Mouse (Mus musculus) embryonic facial prominence, embryonic 11.5 days (tissue): Measurements from ENCODE around the gene Ets2. TPM values are rescaled to one million over a fixed set of nuclear protein-coding genes. Genes with fewer than 3 reads are reported as not detected.
A peak's percentile ranks its signal among the peaks of the same experiment; 100 is the strongest.

Experiments used
- ATAC-seq: fragments of 200-750 bp; cut with Nextera tagmentation; replicated peaks from 2 replicates; pipeline ENCODE4 v1.8.0; 2017; ENCODE audit warnings: low read depth; ENCODE audit not compliant: insufficient number of reproducible peaks, low FRiP score, low TSS enrichment
- DNase-seq: peaks from one replicate; pipeline ENCODE4 v3.0.0-alpha.2; 2015; ENCODE audit warnings: low spot score
- H3K27ac ChIP-seq: fragments of 300-500 bp; sonication (generic); replicated peaks from 2 replicates; pipeline ENCODE4 v1.5.1; 2014; ENCODE audit warnings: mild to moderate bottlenecking, low read depth, low read length, control low read depth
- H3K27me3 ChIP-seq: fragments of 300-500 bp; sonication (generic); 2 replicates; pipeline ENCODE4 v1.6.1; 2014; ENCODE audit warnings: mild to moderate bottlenecking, low read length, moderate library complexity, mixed read lengths; ENCODE audit not compliant: control insufficient read depth, insufficient read depth
- H3K36me3 ChIP-seq: fragments of 300-500 bp; sonication (generic); replicated peaks from 2 replicates; pipeline ENCODE4 v1.6.1; 2014; ENCODE audit warnings: low read depth, mild to moderate bottlenecking, low read length, moderate library complexity, mixed read lengths; ENCODE audit not compliant: control insufficient read depth, insufficient read depth
- H3K4me1 ChIP-seq: fragments of 300-500 bp; sonication (generic); 2 replicates; pipeline ENCODE4 v1.6.1; 2014; ENCODE audit warnings: low read length, mixed read lengths; ENCODE audit not compliant: control insufficient read depth, insufficient read depth
- H3K4me2 ChIP-seq: fragments of 300-500 bp; sonication (generic); 2 replicates; pipeline ENCODE4 v1.6.1; 2014; ENCODE audit warnings: low read depth, mild to moderate bottlenecking, control low read depth, low read length, moderate library complexity
- H3K4me3 ChIP-seq: fragments of 300-500 bp; sonication (generic); 2 replicates; pipeline ENCODE4 v1.5.1; 2014; ENCODE audit warnings: low read depth, low read length, control low read depth
- H3K9ac ChIP-seq: fragments of 300-500 bp; sonication (generic); replicated peaks from 2 replicates; pipeline ENCODE4 v1.6.1; 2014; ENCODE audit warnings: mild to moderate bottlenecking, control low read depth, low read length
- H3K9me3 ChIP-seq: fragments of 300-500 bp; sonication (generic); replicated peaks from 2 replicates; pipeline ENCODE4 v1.6.1; 2016; ENCODE audit warnings: mild to moderate bottlenecking, low read length, inconsistent platforms, mixed read lengths; ENCODE audit not compliant: control insufficient read depth
- WGBS: fragments of 180-500 bp; shearing (Covaris S2); extraction: QIAGEN DNeasy Blood & Tissue Kit; methylation state at CpG from one replicate; pipeline ENCODE4 v1.1.7; 2014; 5-methylcytosine and 5-hydroxymethylcytosine counted together
- polyA plus RNA-seq: library from polyadenylated mRNA; unstranded; fragments of >200 nt; fragmentation: Nextera tagmentation; extraction: Ambion mirVana; gene quantifications from 2 replicates; pipeline ENCODE4 v1.2.1, GENCODE M21; 2014

Gene Ets2
- polyA plus RNA-seq, 1 experiment from 2014 or later, result 35.4 TPM

DNA sequence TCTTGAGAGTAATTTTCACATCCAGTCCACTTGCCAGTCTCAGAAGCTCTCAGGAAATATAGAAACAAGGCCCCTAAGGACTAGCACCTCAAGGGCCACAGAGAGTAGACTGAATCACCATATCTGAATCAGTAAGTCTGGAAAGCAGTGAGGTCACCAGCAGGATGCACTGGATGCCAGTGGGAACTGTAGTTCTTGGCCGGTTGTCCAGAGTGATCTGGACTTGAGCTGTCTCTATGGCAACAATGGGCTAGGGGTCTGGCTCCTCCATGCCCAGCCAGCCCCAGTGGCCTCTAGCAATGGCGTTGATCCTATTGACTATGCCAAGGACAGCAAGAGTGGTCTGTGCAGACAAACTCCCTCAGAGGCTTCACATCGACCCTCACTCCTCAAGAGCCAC is 64.3 kb downstream of the Ets2 start:
- no peak for DNase-seq
- no peak for ATAC-seq
- Histone ChIP-seq H3K27ac (no peak overlapping the region), H3K4me2 (no peak overlapping the region), H3K4me3 (no peak overlapping the region), H3K4me1 (no peaks in the 10 kb centered on the region), H3K36me3 (no peaks in the 10 kb centered on the region), H3K27me3 (no peaks in the 10 kb centered on the region), H3K9ac (no peak overlapping the region), H3K9me3 (no peaks in the 10 kb centered on the region)
- WGBS, result 84% methylated on average over 3 of the region's 3 CpGs

DNA sequence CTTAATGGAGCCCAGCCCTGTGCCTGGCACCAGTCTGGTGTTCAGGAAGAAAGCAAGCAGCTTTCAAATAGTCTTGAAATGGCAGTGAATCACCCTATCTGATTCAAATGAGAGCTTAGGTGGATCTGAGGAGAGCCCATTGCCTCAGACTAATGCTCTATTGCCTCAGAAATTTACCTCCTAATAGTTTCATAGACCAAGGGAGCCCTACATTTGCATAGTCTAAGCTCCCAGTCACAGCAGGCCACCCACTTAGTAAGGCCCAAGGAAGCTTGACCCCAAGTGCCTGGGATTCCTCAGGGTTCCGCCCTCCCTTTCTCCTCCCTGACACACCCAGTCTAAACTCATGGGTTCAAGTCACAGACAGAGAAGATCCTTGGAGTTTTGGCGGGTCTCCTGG is 65.4 kb downstream of the Ets2 start:
- no peaks in the 10 kb centered on the region for H3K27me3 ChIP-seq
- DNase-seq, result no peak
- 74% methylated on average over 2 of the region's 2 CpGs for WGBS

DNA sequence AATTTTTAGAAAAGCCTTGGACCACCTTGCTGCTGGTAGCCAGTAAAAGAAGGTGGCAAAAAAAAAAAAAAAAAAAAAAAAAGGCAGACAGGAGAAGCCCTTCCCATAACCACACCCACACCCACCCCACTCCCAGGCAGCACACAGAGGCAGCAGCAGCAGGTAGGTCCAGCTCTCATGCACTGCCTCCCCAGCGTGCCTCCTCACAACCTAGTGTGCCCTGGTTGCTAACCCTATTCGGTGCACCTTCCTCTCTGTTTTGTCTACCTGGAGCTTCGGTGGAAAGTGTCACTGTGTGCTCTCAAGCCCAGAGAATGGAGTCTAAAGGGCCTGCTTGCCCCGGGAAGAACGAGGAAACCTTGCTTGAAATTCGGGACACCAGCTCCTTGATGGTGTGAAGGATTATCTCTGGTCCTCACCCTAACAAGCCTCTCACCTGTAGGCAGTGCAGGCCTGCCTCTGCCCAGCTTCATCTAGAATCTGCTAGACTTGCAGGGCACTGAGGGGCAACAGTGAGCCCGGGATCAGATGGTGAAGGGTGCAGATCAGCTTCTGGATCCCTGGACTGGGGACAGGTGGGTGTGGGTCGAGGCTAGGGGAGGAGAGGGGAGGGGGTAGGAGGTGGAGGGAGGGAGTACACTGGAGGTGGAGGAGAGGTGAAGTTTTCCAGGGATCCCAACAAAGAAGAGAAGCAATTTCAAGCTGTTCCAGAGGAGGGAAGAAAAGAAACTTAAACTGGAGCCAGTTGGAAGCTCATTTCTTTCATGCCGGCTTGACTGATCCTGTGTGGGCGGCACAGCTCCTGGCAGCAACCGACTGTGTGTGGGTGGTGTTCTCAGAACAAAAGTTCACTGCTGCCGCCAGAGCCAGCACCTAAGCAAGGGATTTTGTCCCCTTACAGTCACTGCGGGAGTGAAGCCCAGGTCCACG is 67.5 kb downstream of the Ets2 start:
- H3K4me2 ChIP-seq, result no peak overlapping the region
- DNase-seq, result no peak
- no peaks in the 10 kb centered on the region for H3K9me3 ChIP-seq
- no peak overlapping the region for H3K9ac ChIP-seq
- no peaks in the 10 kb centered on the region for H3K36me3 ChIP-seq
- 44% methylated on average over 14 of the region's 14 CpGs for WGBS
- no peak overlapping the region for H3K4me3 ChIP-seq
- ATAC-seq, result no peak; the same call in 1 of the 2 replicates
- H3K4me1 ChIP-seq, result no peaks in the 10 kb centered on the region
- H3K27ac ChIP-seq, result no peak overlapping the region
- H3K27me3 ChIP-seq, result no peaks in the 10 kb centered on the region

More for the DNA sequence above, 65.4 kb downstream of the Ets2 start:
- no peak overlapping the region for H3K27ac ChIP-seq
- H3K36me3 ChIP-seq, result no peaks in the 10 kb centered on the region
- no peaks in the 10 kb centered on the region for H3K4me1 ChIP-seq
- no peak for ATAC-seq
- H3K4me2 ChIP-seq, result no peak overlapping the region
- no peak overlapping the region for H3K9ac ChIP-seq
- no peak overlapping the region for H3K4me3 ChIP-seq
- H3K9me3 ChIP-seq, result no peaks in the 10 kb centered on the region

DNA sequence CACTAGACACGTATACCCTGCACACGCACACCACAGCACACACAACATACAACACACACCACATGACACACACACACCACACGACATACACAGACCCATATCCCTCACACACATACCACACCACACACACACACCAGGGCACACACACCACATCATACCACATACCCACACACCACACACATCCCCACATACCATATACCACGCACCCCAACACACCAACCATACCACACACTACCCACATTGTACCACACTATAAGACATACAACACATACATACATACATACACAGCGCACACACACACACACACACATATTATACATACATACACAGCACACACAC is 68.1 kb downstream of the Ets2 start:
- no peaks in the 10 kb centered on the region for H3K9me3 ChIP-seq
- no peaks in the 10 kb centered on the region for H3K36me3 ChIP-seq
- H3K27me3 ChIP-seq, result no peaks in the 10 kb centered on the region
- no peak overlapping the region for H3K4me3 ChIP-seq
- H3K4me1 ChIP-seq, result no peaks in the 10 kb centered on the region
- ATAC-seq (peak; percentile 61; the same call in 1 of the 2 replicates), DNase-seq (no peak)
- H3K27ac ChIP-seq, result no peak overlapping the region
- 91% methylated on average over 5 of the region's 5 CpGs for WGBS
- H3K9ac ChIP-seq, result no peak overlapping the region
- H3K4me2 ChIP-seq, result no peak overlapping the region

DNA sequence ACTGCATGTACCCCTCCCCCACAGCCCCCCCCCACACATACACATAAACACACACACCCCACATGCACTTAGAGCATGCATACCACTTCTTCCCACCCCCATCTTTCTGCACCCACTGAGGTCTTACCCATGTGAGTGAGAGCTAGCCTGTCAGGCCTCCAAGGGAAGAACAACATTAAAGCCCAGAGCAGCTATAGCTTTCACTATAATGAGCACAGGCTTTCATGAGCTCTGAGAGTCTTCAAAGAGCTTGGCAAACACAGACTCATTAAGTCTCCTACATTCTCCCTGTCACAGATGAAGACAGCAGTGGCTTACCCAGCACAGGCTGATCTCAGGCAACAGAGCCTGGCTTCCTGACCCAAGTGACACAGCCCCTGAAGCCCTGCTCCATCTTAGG is 68.5 kb downstream of the Ets2 start:
- Histone ChIP-seq H3K36me3 (no peaks in the 10 kb centered on the region), H3K9ac (no peak overlapping the region), H3K4me2 (no peak overlapping the region), H3K27ac (no peak overlapping the region), H3K9me3 (no peaks in the 10 kb centered on the region), H3K27me3 (no peaks in the 10 kb centered on the region), H3K4me1 (no peaks in the 10 kb centered on the region), H3K4me3 (no peak overlapping the region)
- ATAC-seq, result no peak
- DNase-seq, result no peak

Other genes with a start within 250 kb of the Ets2 start
- 2.5 and 2.9 TPM in 2 replicates for gene Erg, start 115.5 kb upstream of the Ets2 start, polyA plus RNA-seq